Mouse (Mus musculus) urinary bladder, adult 2 months (tissue): ENCODE data around the gene Lpar2. TPM values are rescaled to one million over a fixed set of nuclear protein-coding genes. Genes with fewer than 3 reads are reported as not detected.

ENCODE experiments used
- DNase-seq: peaks from one replicate; pipeline ENCODE4 v3.0.0; 2022; ENCODE audit warnings: low spot score
- polyA plus RNA-seq: library from polyadenylated mRNA; depleted of rRNA; stranded (reverse); fragments of >200 nt; gene quantifications from 2 replicates; pipeline ENCODE4 v1.2.3, GENCODE M21; 2012

Gene Lpar2
- polyA plus RNA-seq, 1 experiment, result 1.7 TPM

GRCm38 (mm10) chr8:69807236-69807635, 15.0 kb upstream of the Lpar2 start:
- peak; percentile 20 for DNase-seq

DNA sequence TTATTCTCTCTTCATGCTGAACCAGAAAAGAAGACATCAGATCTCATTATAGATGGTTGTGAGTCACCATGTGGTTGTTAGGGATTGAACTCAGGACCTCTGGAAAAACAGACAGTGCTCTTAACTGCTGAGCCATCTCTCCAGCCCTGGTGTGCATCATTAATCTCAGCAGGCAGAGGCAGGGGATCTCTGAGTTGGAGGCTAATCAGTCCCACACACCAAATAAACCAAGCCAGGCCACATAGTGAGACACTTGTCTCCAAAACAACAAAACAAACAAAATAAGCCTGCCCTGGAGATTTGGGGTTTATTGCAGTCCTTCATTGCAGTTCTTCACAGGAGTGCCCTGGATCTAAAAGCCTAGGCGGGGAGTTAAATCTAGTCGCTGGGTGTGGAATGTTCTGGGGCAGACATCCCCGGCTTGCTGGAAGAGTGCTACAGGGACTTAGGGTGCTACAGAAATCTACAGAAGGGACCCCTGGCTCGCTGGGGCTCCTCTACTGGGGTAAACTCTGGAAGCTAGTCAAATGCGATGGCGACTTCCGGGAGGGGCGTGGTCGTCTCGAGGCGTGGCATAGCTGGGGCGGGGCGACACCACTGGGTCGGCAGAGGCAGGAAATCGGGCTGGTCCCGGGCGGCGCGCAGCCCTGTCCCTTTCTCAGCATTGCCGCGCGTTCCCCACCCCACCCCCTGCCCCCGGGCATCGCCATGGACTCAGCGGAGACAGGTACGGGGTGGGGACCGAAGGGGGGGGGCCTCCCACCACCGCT, 13.9 kb upstream of the Lpar2 start, which contains the start of gene Gmip:
Gmip (plus strand) TSS at position 586 of the 770 bp plus-strand sequence.
- DNase-seq, result peak; percentile 47

- DNase-seq, result no peak
These were observed 13.3 kb upstream of the Lpar2 start for GRCm38 (mm10) chr8:69808864-69809403.

- DNase-seq, result no peak
These were observed 12.4 kb upstream of the Lpar2 start for GRCm38 (mm10) chr8:69809820-69810219.

DNA sequence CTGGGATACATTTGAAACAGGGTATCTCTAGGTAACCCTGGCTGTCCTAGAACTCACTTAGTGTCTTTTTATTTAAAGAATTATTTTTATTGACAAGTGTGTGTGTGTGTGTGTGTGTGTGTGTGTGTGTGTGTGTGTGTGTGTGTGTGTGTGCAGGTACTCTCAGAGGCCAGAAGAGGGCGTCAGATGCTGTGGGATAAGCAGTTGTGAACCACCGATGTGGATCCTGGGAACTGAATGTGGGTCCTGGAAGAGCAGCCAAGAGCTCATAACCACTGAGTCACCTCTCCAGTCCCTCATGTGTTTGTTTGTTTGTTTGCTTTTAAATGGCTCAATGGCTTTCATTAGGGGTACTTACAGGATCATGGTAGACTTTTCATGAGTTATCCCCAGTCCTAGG, 7.3 kb upstream of the Lpar2 start:
- DNase-seq, result no peak

- no peak for DNase-seq
These were observed 6.8 kb upstream of the Lpar2 start for GRCm38 (mm10) chr8:69815396-69815795.

DNA sequence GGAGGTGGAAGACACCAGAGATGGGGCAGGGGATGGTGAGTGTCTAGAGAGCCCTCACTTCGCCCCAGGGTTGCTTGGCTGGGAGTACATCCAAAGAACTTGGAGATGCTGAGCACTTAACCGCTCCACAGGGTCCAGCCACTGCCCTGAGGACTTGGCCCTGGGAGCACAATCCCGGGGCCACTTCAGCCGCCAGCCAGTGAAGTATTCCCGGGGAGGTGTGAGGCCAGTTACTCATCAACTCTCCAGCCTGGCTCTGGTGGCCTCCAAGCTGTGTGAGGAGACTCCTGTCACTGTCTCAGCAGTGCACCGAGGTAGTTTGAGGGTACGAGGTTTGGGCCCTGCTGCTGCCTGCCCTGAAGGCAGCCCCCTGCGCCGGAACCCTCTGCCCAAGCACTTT, 1.8 kb upstream of the Lpar2 start:
- DNase-seq, result no peak

GRCm38 (mm10) chr8:69821971-69822385, 251 bp upstream of the Lpar2 start:
- DNase-seq, result no peak

- no peak for DNase-seq
These were observed 4.1 kb downstream of the Lpar2 start for GRCm38 (mm10) chr8:69826371-69826770.

DNA sequence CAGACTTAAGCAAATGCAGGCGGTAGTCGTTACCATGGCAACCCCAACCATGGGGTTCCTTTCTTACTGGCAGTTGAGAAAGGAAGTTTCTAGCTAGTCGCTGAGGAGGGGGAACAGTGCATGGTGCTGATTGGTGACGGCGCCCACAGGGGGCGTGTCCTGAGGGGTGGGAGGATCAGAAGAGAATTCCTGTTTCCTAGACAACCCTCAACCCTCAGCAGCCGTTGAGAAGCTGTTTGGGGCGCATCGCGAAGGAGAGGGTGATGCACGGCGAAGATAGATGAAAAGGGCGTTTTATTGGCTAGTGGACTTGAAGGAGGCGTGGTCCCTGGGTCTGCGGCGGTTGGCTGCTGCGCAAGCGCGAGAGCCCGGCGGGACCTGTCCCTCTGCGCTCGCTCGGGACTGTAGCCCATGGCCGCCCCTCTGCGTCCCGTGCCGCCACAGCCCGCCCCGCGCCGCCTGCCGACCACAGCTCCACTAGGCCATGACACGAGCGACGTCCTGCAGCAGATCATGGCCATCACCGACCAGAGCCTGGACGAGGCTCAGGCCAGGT, 10.1 kb downstream of the Lpar2 start, which contains the start of gene Pbx4:
Pbx4 (plus strand) TSS at position 194 of the 556 bp plus-strand sequence.
- DNase-seq, result peak; percentile 47

GRCm38 (mm10) chr8:69837057-69837682, 14.9 kb downstream of the Lpar2 start:
- no peak for DNase-seq

GRCm38 (mm10) chr8:69847167-69848065, 25.2 kb downstream of the Lpar2 start:
- no peak for DNase-seq

DNA sequence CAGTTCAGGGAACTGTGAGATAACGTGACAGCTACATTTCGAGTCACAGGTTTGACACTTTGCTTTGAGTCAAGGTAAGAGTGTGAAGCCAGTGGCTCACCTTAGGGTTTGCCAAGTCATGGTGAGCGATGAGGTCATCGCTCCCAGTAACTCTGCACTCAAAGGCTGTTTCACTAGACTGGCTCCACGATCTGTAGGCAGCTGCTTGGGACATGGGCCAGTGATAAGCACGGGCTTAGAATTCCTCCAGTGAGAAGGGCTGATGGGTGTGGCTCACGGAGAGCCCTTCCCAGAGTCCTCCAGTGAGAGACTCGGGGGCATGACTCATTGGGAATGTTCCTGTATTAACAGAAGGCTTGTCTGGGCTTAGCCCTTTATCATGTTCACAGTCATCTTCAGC, 26.7 kb downstream of the Lpar2 start:
- DNase-seq, result no peak

DNA sequence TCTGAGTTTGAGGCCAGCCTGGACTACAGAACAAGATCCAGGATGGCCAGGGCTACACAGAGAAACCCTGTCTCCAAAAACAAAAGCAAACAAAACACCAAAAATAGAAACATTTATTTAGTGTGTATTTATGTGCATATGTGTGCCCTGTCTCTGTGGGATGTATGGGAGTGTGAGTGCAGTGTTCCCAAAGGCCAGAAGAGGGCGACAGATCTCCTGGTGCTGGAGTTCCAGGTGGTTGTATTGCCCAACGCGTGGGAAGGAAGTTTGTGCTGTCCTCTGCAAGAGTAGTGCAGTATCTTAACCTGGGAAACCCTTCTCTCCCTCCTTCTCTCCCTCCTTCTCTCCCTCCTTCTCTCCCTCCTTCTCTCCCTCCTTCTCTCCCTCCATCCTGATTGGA, 27.7 kb downstream of the Lpar2 start:
- no peak for DNase-seq

DNA sequence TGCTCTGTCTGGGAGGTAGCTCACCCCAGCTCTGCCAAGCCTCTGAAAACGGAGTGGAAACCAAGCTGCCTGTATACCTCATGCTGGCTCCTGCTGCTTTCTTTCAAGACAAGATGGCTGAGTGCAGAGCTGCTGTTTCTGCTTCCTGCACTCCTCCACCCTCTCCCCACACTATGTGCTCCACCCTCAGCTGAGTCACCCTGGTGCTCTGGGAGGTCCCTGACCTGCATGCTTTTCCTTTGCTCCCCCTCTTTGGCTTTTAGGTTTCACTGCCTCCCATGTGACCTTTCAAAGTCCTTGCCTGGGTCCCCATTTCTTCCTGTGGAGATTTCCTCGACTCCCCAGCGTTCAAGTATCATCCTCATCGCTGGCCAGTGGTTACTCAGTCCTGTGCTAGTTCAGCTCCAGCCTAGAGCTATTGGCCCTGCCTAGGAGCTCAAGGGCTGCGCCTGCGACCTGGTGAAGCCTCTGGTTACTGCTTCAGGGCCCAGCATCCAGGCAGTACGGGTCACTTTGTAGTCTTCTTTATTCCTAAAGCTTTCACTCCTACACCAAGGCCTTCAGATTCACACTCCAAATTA, 28.8 kb downstream of the Lpar2 start:
- DNase-seq, result no peak

DNA sequence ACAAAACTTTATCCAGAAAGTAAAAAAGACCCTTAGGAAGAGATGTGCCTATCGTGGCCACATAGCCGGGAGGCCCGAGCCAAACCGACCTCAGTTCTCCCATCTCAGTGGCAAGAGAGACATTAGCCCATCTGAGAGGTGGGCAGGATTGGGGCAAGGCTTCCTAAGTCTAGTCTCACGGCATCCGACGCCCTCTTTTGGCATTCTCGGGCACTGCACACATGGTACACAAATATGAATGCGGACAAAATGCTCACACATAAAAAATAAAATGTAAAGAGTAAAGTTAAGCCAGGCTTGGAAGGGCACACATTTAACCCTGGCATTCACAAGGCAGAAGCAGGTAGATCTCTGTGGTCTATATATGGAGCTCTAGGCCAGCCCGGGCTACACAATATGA, 31.6 kb downstream of the Lpar2 start:
- no peak for DNase-seq

DNA sequence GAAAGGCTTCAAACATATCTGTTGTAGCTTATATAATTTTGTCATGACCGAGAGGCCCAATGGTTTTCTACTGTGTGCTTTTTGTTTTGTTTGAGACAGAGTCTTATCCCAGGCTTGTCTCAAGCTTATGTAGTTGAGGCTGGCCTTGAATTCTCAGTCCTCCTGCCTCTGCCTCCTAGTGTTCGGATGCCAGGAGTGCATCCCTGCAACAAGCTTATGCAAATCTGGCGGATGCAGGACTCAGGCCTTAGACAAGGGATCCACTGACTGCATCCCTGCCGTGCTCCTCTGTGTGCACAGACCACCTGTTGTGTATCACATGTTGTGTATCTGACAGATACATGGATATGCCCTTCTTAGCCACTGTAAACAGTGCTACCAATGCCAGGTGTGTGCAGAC, 38.6 kb downstream of the Lpar2 start:
- DNase-seq, result no peak

GRCm38 (mm10) chr8:69861251-69861650, 39.0 kb downstream of the Lpar2 start:
- no peak for DNase-seq

DNA sequence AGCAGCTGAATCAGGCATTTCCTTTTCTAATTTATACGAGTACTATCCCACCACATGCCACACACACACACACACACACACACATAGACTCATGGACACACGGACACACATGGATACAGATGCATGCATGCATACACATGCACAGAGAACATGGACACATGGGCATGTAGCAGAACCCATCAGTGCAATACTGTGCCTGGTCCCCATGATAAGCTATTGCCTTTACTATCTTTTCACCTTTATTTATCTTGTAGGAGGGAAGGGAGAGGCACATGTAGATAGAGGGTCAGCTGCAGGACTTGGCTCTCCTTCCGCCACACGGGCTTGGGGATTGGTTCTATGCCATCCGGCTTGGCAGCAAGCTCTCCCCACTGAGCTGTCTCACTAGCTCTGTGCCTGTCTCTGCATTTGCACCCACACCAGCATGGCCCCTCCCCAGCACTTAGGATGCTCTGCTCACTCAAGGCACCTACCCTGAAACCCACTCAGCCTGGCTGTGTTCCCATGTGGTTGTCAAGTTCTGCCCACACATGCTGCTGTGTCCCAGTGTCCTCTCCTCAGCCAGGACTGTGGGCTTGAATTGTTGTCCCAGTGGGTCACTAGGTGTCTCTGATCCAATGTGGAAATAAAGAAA, 41.3 kb downstream of the Lpar2 start:
- no peak for DNase-seq

DNA sequence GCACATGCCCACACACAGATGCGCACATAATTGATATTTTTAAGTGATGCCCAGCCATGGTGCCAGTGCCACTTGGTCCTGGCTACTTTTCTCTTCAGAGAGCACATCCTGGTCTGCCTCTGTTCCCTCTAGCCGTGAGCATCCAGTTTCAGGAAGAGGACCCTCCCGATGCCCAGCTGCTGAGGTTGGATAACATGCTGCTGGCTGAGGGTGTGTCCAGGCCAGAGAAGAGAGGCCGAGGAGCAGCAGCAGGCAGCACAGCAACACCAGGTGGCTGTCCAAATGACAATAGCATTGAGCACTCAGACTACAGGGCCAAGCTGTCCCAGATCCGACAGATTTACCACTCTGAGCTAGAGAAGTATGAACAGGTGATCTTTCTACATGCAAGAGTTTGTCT, 42.0 kb downstream of the Lpar2 start:
- no peak for DNase-seq
